Mouse (Mus musculus) T-helper 17 cell (primary cell): Measurements from ENCODE around the gene Ascl4.

Experiments used
- in situ Hi-C, 2 experiments: fragments of 300-600 bp; cut with MboI, MseI; formaldehyde crosslinking; loops; 1 replicate in 1 of 2; 2 replicates in 1 of 2; pipeline ENCODE4 v1.15.1; 2025; ENCODE audit warnings: high pct_unique_total_duplicates in 2 of 2

Gene Ascl4

GRCm38 (mm10) chr10:85927676-85928445 lies at the start of gene Ascl4:
Gene Ascl4 (plus strand): TSS chr10:85927681.
- in situ Hi-C loops: no loop called here

- in situ Hi-C loops: no loop called here
These were observed 47.5 kb upstream of the Ascl4 start for GRCm38 (mm10) chr10:85879886-85880486.

- in situ Hi-C loops: no loop called here
These were observed 10.8 kb upstream of the Ascl4 start, which contains the start of gene Prdm4 for GRCm38 (mm10) chr10:85916498-85917309. Gene Prdm4 (minus strand): TSS chr10:85917142.

GRCm38 (mm10) chr10:85928499-85929207 lies 1.2 kb downstream of the Ascl4 start:
- in situ Hi-C loops: no loop called here

GRCm38 (mm10) chr10:85929208-85929591 lies 1.7 kb downstream of the Ascl4 start:
- in situ Hi-C loops: no loop called here

GRCm38 (mm10) chr10:85929962-85930361 lies 2.5 kb downstream of the Ascl4 start:
- in situ Hi-C loops: no loop called here

- in situ Hi-C loops: no loop called here
These were observed 8.9 kb downstream of the Ascl4 start for GRCm38 (mm10) chr10:85936280-85936965.

- in situ Hi-C loops: no loop called here
These were observed 21.2 kb downstream of the Ascl4 start for GRCm38 (mm10) chr10:85948483-85949196.

- in situ Hi-C loops: no loop called here
These were observed 24.4 kb downstream of the Ascl4 start for GRCm38 (mm10) chr10:85951765-85952443.

- in situ Hi-C loops: no loop called here
These were observed 25.9 kb downstream of the Ascl4 start for GRCm38 (mm10) chr10:85953401-85953800.

GRCm38 (mm10) chr10:85954429-85954828 lies 26.9 kb downstream of the Ascl4 start:
- in situ Hi-C loops: no loop called here

- in situ Hi-C loops: loop anchor here in 1 of 2 experiments (5.0 kb wide), 2 partner anchors 35 to 85 kb away; no protein-coding TSS in a partner anchor
These were observed 29.5 kb downstream of the Ascl4 start for GRCm38 (mm10) chr10:85956871-85957419.

- in situ Hi-C loops: loop anchor here in 1 of 2 experiments (5.0 kb wide), 2 partner anchors 35 to 85 kb away; no protein-coding TSS in a partner anchor
These were observed 30.0 kb downstream of the Ascl4 start, which contains the start of gene Rtcb for GRCm38 (mm10) chr10:85957464-85957950. Gene Rtcb (minus strand): TSS chr10:85957823.

- in situ Hi-C loops: loop anchor here in 1 of 2 experiments (10.0 kb wide), 1 partner anchor 52 kb away; the partner anchor contains the start of gene Bpifc
These were observed 35.4 kb downstream of the Ascl4 start for GRCm38 (mm10) chr10:85962897-85963296.

GRCm38 (mm10) chr10:85964316-85964715 lies 36.8 kb downstream of the Ascl4 start:
- in situ Hi-C loops: loop anchor here in 1 of 2 experiments (10.0 kb wide), 1 partner anchor 50 kb away; the partner anchor contains the start of gene Bpifc

GRCm38 (mm10) chr10:85966476-85966875 lies 39.0 kb downstream of the Ascl4 start:
- in situ Hi-C loops: loop anchor here (5.0 to 10.0 kb wide), 2 partner anchors 48 to 91 kb away; partner anchors contain the start of gene Bpifc (in 1 of the 2)

GRCm38 (mm10) chr10:85967411-85968156 lies 40.1 kb downstream of the Ascl4 start:
- in situ Hi-C loops: loop anchor here (5.0 to 10.0 kb wide), 2 partner anchors 47 to 90 kb away; partner anchors contain the start of gene Bpifc (in 1 of the 2)
